Mouse (Mus musculus) forebrain, embryonic 16.5 days (tissue): ENCODE data around the gene Ophn1. TPM values are rescaled to one million over a fixed set of nuclear protein-coding genes. Genes with fewer than 3 reads are reported as not detected.
A peak's percentile ranks its signal among the peaks of the same experiment; 100 is the strongest.

Experiments used
- ATAC-seq: fragments of 200-750 bp; cut with Nextera tagmentation; 2 replicates; pipeline ENCODE4 v1.8.0; 2017; ENCODE audit warnings: mild to moderate bottlenecking, moderate library complexity
- H3K27ac ChIP-seq: fragments of 300-500 bp; sonication (generic); 2 replicates; pipeline ENCODE4 v1.5.1; 2014; ENCODE audit warnings: low read length, control low read depth
- H3K27me3 ChIP-seq: fragments of 300-500 bp; sonication (generic); replicated peaks from 2 replicates; pipeline ENCODE4 v1.6.1; 2014; ENCODE audit warnings: low read length; ENCODE audit not compliant: control insufficient read depth, insufficient read depth
- H3K36me3 ChIP-seq: fragments of 300-500 bp; sonication (generic); 2 replicates; pipeline ENCODE4 v1.6.1; 2014; ENCODE audit not compliant: control insufficient read depth, insufficient read depth
- H3K4me1 ChIP-seq: fragments of 300-500 bp; sonication (generic); replicated peaks from 2 replicates; pipeline ENCODE4 v1.6.1; 2014; ENCODE audit warnings: low read length; ENCODE audit not compliant: control insufficient read depth, insufficient read depth
- H3K4me2 ChIP-seq: fragments of 300-500 bp; sonication (generic); 2 replicates; pipeline ENCODE4 v1.6.1; 2014; ENCODE audit warnings: mild to moderate bottlenecking, low read length, control low read depth
- H3K4me3 ChIP-seq: fragments of 300-500 bp; sonication (generic); replicated peaks from 2 replicates; pipeline ENCODE4 v1.5.1; 2014; ENCODE audit warnings: mild to moderate bottlenecking, low read length, control low read depth
- H3K9ac ChIP-seq: fragments of 300-500 bp; sonication (generic); replicated peaks from 2 replicates; pipeline ENCODE4 v1.6.1; 2014; ENCODE audit warnings: low read depth, low read length, control low read depth
- H3K9me3 ChIP-seq: fragments of 300-500 bp; sonication (generic); 2 replicates; pipeline ENCODE4 v1.6.1; 2016; ENCODE audit warnings: low read length; ENCODE audit not compliant: control insufficient read depth
- WGBS: fragments of 180-500 bp; shearing (Covaris S2); extraction: QIAGEN DNeasy Blood & Tissue Kit; methylation state at CpG from one replicate; pipeline ENCODE4 v1.1.7; 2014; 5-methylcytosine and 5-hydroxymethylcytosine counted together
- polyA plus RNA-seq: library from polyadenylated mRNA; unstranded; fragments of >200 nt; fragmentation: Nextera tagmentation; extraction: Ambion mirVana; gene quantifications from 2 replicates; pipeline ENCODE4 v1.2.1, GENCODE M21; 2015

The Ophn1 gene
- polyA plus RNA-seq, 1 experiment from 2014 or later = 43.5 TPM

DNA sequence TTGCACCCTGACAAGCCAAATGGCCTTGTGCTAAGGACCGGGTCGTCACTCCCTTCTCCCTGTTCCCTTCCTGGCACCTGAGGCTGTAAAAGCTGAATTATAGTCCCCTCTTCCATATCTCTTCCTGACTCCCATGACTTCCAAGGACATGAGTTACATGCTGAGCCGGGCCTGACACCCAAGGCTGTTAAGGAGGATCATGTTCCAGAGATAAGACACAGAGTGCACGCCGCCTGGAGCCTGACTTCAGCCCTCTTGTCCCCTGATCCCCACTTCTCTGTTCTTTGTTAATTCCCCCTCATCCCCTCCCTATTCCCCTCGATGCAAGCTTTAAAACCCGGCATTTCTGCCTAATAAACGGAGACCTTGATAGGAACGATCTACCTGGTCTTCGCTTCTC lies 167.8 kb downstream of the Ophn1 start:
- H3K4me3 ChIP-seq = no peak overlapping the region
- no peaks in the 10 kb centered on the region for H3K9me3 ChIP-seq
- H3K36me3 ChIP-seq = no peaks in the 10 kb centered on the region
- no peak for ATAC-seq
- H3K4me1 ChIP-seq = no peaks in the 10 kb centered on the region
- H3K27ac ChIP-seq = no peak overlapping the region
- no peak overlapping the region for H3K9ac ChIP-seq
- H3K27me3 ChIP-seq = no peaks in the 10 kb centered on the region
- no peak overlapping the region for H3K4me2 ChIP-seq
- WGBS = 89% methylated on average over 10 of the region's 10 CpGs

DNA sequence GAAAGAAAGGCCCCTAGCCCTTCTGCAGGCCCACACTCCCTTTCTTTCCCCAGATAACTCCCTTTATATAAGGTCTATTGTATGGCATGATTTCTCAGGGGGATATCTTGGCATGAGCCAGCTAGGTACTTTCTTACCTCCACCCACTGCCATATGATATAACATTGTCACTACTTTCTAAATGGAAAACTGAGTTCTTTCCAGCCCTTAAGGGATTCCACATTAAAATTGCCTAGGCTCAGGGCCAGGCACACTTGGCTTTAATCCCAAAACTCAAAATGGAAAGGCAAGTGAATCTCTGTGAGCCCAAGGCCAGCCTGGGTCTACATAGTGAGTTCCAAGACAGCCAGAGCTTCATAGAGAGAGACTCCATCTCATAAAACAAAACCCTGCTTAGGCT lies 183.1 kb downstream of the Ophn1 start:
- Histone ChIP-seq H3K36me3 (no peaks in the 10 kb centered on the region), H3K4me3 (no peak overlapping the region), H3K4me1 (no peaks in the 10 kb centered on the region), H3K27ac (no peak overlapping the region), H3K9me3 (no peaks in the 10 kb centered on the region), H3K4me2 (no peak overlapping the region), H3K27me3 (no peaks in the 10 kb centered on the region), H3K9ac (no peak overlapping the region)
- ATAC-seq = no peak

DNA sequence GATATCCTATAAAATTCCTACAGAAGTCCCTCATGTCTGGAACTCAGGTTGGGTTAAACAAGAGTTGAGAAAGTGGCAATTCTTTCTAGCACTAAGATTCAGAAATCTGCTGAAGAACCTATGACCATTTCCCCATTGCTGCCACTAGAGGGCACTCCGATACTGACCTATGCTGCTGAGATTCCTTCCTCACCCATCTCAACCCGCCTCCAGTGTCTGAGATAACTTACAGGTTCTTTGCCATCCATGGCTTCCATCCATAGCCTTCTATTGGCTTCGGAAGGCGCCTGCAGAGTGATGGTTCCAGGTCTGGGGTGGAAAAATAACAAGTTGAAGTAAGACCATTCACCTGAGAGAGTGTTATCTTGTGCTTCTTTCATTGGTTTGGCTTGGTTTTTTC lies 189.2 kb downstream of the Ophn1 start:
- no peak overlapping the region for H3K27ac ChIP-seq
- no peaks in the 10 kb centered on the region for H3K4me1 ChIP-seq
- ATAC-seq = peak; percentile 65; the same call in 1 of the 2 replicates
- H3K27me3 ChIP-seq = no peaks in the 10 kb centered on the region
- no peaks in the 10 kb centered on the region for H3K36me3 ChIP-seq
- 21% methylated on average over 4 of the region's 4 CpGs for WGBS
- H3K4me2 ChIP-seq = no peak overlapping the region
- H3K4me3 ChIP-seq = no peak overlapping the region
- H3K9ac ChIP-seq = no peak overlapping the region
- no peaks in the 10 kb centered on the region for H3K9me3 ChIP-seq

DNA sequence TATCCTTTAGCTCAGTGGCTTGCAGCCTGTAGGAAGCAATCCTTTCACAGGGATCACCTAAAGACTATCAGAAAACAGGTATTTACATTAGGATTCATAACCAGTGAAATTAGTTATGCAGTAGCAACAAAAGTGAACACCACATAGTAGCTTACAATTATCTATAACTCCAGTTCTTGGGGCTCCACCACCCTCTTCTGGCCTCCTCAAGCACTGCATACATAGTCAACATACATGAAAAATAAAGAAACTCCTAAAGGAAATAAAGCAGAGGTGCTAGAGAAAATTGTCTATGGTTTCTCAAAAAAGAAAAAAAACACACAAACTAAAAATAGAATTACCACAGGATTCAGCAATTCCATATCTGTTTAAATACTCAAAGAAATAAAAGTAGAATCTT lies 208.2 kb downstream of the Ophn1 start:
- Histone ChIP-seq H3K36me3 (no peaks in the 10 kb centered on the region), H3K27ac (no peak overlapping the region), H3K27me3 (no peaks in the 10 kb centered on the region), H3K4me3 (no peak overlapping the region), H3K9ac (no peak overlapping the region), H3K4me1 (no peaks in the 10 kb centered on the region), H3K4me2 (no peak overlapping the region), H3K9me3 (no peaks in the 10 kb centered on the region)
- ATAC-seq = no peak

DNA sequence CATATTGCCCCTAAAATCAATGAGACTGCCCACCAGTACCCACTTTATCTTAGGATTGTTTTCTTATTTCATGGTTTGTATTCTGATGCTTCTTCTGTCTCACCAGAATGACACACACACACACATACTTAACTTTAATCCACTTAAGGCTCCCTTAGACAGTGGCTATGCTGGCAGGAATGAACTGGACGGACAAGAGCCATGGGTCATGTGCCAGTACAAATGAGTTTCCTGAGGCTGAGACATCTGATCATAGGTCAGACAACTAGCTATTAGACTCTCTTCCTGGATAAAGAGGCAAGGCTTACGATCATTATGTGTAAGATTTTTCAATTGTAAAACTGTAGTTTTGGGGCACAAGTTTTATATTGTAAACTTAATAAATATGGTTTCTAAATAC lies 209.5 kb downstream of the Ophn1 start:
- ATAC-seq = no peak
- Histone ChIP-seq H3K27me3 (no peaks in the 10 kb centered on the region), H3K9me3 (no peaks in the 10 kb centered on the region), H3K4me3 (no peak overlapping the region), H3K27ac (no peak overlapping the region), H3K36me3 (no peaks in the 10 kb centered on the region), H3K9ac (no peak overlapping the region), H3K4me2 (no peak overlapping the region), H3K4me1 (no peaks in the 10 kb centered on the region)
- WGBS = 84% methylated on average over 2 of the region's 2 CpGs

DNA sequence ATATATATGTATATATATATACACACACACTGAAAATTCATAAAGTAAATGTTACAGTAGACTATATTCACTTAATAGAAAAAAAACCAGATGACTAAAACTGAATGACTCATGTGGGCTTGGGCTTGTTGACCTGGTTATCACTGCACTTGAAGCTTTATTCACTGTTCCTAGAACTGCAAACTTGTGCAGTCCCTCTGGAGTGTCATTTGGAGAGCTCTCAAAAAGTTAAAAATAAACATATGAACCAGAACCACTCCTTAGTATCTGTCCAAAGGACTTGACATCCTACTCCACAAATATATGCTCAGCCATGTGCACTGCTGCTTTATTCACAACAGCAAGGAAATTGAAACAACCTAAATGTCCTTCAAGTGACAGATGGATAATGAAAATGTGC lies 219.8 kb downstream of the Ophn1 start:
- H3K27me3 ChIP-seq = no peaks in the 10 kb centered on the region
- ATAC-seq = no peak
- no peaks in the 10 kb centered on the region for H3K36me3 ChIP-seq
- no peaks in the 10 kb centered on the region for H3K4me1 ChIP-seq
- no peak overlapping the region for H3K4me2 ChIP-seq
- H3K9me3 ChIP-seq = no peaks in the 10 kb centered on the region
- no peak overlapping the region for H3K9ac ChIP-seq
- no peak overlapping the region for H3K4me3 ChIP-seq
- no peak overlapping the region for H3K27ac ChIP-seq

DNA sequence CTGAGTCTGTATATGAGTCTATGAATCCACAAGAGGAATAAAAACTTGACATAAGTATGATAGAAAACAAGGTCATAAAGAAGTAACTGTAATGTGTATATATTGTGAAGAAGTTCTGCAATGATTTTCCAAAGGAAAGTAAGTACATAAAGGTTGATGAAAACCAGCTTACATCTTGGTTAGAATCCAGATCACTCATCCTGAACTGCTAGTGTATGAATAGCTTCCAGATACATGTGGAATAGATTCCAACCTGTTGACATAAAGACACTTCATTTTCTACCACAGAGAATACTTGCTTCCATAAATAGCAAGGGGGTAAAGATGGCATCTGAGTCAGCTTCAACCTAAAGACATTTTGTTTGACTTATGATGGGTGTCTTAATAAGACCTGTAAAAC lies 239.4 kb downstream of the Ophn1 start:
- Histone ChIP-seq H3K27ac (no peak overlapping the region), H3K27me3 (no peaks in the 10 kb centered on the region), H3K4me3 (no peak overlapping the region), H3K4me1 (no peaks in the 10 kb centered on the region), H3K4me2 (no peak overlapping the region), H3K9me3 (no peaks in the 10 kb centered on the region), H3K9ac (no peak overlapping the region), H3K36me3 (no peaks in the 10 kb centered on the region)
- no peak for ATAC-seq

DNA sequence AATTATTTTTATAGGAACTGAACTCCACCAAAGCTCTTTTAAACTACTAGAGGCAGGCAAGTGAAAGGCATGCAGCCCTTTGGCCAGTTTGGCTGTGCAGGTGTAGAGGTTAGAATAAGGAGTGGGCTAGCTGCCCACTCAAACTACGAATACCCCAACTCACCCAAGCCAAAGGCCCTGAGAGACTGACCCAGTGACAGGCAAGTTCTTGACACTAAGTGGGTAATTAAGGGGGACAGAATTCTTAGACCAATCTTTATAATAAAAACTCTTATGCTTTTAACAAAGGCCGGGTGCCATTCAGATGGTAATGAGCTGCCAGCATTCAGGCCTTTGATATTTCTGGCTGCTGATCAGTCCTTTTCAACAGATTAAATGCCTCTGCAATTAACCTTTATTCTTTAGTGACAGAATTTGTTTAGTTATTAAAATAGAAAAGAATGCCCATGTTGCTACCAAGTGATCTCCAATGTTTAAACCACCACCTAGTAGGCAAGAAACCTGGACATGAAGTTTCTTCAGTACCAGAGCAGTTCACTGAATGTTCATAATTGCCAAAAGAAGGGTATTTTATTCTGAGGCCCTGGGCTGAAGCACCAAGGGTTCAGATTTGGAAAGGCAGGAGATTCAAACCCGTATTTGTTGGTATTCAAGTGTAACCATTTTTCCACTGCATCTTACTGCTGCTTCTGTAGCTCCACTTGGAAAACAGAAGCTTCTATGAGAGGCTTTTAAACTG lies 262.0 kb downstream of the Ophn1 start:
- WGBS = 27% methylated on average over 3 of the region's 3 CpGs
- H3K27me3 ChIP-seq = no peaks in the 10 kb centered on the region; the same call in 1 of the 2 replicates
- peak; percentile 89 for ATAC-seq
- H3K9ac ChIP-seq = no peak overlapping the region
- no peak overlapping the region for H3K27ac ChIP-seq
- no peaks in the 10 kb centered on the region for H3K36me3 ChIP-seq
- no peak overlapping the region for H3K4me2 ChIP-seq
- H3K4me3 ChIP-seq = no peak overlapping the region
- no peaks in the 10 kb centered on the region for H3K9me3 ChIP-seq
- H3K4me1 ChIP-seq = no peaks in the 10 kb centered on the region

DNA sequence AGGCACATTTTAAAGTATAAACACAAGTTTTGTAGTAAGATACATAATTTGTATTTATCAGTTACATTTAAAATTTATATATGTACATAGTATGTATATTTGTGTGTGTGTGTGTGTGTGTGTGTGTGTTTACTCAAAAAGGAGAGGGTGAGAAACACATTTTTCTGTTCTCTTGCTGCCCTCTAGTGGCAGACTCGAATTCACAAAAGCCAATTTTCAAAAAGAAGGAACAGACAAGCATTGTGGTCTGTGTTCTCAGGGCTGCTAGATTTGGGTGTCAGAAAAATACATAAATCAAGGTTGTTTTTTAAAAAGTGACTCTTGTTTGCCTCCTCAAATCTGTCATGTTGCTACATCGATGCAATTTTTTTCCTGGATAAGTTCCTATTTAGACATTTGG lies 272.0 kb downstream of the Ophn1 start:
- no peak overlapping the region for H3K4me3 ChIP-seq
- H3K27me3 ChIP-seq = no peaks in the 10 kb centered on the region
- no peak overlapping the region for H3K4me2 ChIP-seq
- no peak overlapping the region for H3K9ac ChIP-seq
- H3K36me3 ChIP-seq = no peaks in the 10 kb centered on the region
- H3K9me3 ChIP-seq = no peaks in the 10 kb centered on the region
- H3K4me1 ChIP-seq = no peaks in the 10 kb centered on the region
- H3K27ac ChIP-seq = no peak overlapping the region
- ATAC-seq = no peak
- WGBS = 4% methylated on average over 2 of the region's 2 CpGs

DNA sequence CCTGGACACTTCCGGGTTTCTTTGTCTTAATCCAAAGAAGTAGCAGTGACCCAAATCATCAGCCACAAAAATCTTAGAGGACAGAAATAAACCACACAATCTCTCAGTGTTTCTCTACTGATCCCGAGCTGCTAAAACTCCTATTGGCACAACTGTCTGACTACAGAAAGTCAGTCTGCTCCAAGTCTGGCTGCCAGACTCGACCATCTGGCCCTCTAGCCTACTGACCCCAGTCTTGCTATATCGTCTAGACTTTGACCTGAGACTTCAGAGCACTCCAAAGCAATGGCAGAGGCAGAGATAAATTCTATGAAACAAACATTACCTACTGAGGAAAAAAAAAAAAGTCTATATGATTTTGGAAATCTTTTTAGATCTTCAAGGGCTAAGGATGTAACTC lies 273.4 kb downstream of the Ophn1 start:
- no peaks in the 10 kb centered on the region for H3K9me3 ChIP-seq
- no peak for ATAC-seq
- H3K4me3 ChIP-seq = no peak overlapping the region
- no peaks in the 10 kb centered on the region for H3K4me1 ChIP-seq
- no peak overlapping the region for H3K27ac ChIP-seq
- H3K36me3 ChIP-seq = no peaks in the 10 kb centered on the region
- WGBS = 61% methylated on average over 4 of the region's 4 CpGs
- no peak overlapping the region for H3K4me2 ChIP-seq
- no peak overlapping the region for H3K9ac ChIP-seq
- H3K27me3 ChIP-seq = no peaks in the 10 kb centered on the region
